Mouse (Mus musculus): ENCODE measurements at regions not wholly inside any gene's neighbourhood (a gene's known extent, or its start where the extent isn't known, plus 50 kb on each side); places are given as distances from the start of the nearest gene placed in this dataset.

DNA sequence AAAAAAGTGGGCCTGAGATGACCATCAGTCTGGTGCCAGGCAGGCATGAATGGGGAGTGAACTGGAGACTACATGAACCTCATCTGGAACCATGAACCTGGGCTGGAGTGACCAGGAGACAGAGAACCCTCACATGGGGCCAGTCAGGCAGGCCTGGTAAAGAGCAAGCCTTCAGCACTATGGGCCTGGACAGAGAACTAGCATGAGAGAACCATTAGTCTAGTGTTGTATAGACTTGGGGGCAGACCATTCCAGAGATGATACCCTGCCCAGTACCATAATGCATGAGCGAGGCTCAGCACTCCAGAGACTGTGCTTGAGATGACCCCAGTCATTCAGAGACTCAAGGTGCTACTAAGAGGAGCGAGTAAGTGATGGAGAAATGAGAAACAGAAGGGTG is 625.6 kb downstream of the Crisp4 start:
- TF ChIP-seq CTCF (conservative IDR thresholded peaks at IDR 0.05; ENCODE audit: insufficient read depth, insufficient read length, low read depth, low read length) (no peak), POLR2A (IDR thresholded peaks at IDR 0.05; ENCODE audit: low read depth, low read length) (no peak)

Data from kidney, adult 2 months (tissue).